In genomic region chr11:95325832-95326231, GRCm38 (mm10) we compare ENCODE assay signal across 14 mouse cellular contexts.
"Had no signal": no experiment of that assay in that cellular context is flagged by ENCODE, and none has a peak within 500 bp of the region (broad histone marks: within the 10 kb centered on the region; RNA-seq: fewer than 3 reads in every experiment).

No protein-coding gene starts in this region.

- ATAC-seq: intestine, embryonic 16.5 days; midbrain, embryonic 15.5 days had no signal

- H3K9ac ChIP-seq: kidney, embryonic 15.5 days; limb, embryonic 13.5 days; midbrain, embryonic 15.5 days; neural tube, embryonic 13.5 days had no signal

- H3K4me1 ChIP-seq: kidney, embryonic 15.5 days; limb, embryonic 13.5 days; midbrain, embryonic 15.5 days had no signal

- H3K27me3 ChIP-seq: kidney, embryonic 15.5 days; limb, embryonic 13.5 days; midbrain, embryonic 15.5 days had no signal

- DNase-seq: kidney, adult 2 months; kidney, postnatal 14 days; left cerebral cortex, postnatal 4 days; retina, postnatal 1 day; right cerebral cortex, postnatal 4 days; spleen, adult 18-20 months; thymus, postnatal 4 days had no signal

- H3K4me2 ChIP-seq: kidney, embryonic 15.5 days; limb, embryonic 13.5 days; liver, embryonic 11.5 days; midbrain, embryonic 11.5 days; midbrain, embryonic 15.5 days; neural tube, embryonic 13.5 days had no signal

- H3K4me3 ChIP-seq: kidney, embryonic 15.5 days; limb, embryonic 13.5 days; midbrain, embryonic 15.5 days; neural tube, embryonic 13.5 days had no signal

- H3K9me3 ChIP-seq: kidney, embryonic 15.5 days; limb, embryonic 13.5 days; midbrain, embryonic 15.5 days; neural tube, embryonic 13.5 days had no signal

- H3K36me3 ChIP-seq: kidney, embryonic 15.5 days; limb, embryonic 13.5 days; midbrain, embryonic 15.5 days; neural tube, embryonic 13.5 days had no signal

- H3K27ac ChIP-seq: kidney, embryonic 15.5 days; limb, embryonic 13.5 days; midbrain, embryonic 15.5 days; neural tube, embryonic 13.5 days had no signal
